Mouse (Mus musculus) right cerebral cortex, postnatal 25 days (tissue): ENCODE data around the gene Tcte1.

Source experiments
- DNase-seq: peaks from one replicate; pipeline ENCODE4 v3.0.0; 2022

The Tcte1 gene

GRCm38 (mm10) chr17:45586449-45586837, 63.2 kb downstream of the Tcte1 start:
- DNase-seq = no peak

DNA sequence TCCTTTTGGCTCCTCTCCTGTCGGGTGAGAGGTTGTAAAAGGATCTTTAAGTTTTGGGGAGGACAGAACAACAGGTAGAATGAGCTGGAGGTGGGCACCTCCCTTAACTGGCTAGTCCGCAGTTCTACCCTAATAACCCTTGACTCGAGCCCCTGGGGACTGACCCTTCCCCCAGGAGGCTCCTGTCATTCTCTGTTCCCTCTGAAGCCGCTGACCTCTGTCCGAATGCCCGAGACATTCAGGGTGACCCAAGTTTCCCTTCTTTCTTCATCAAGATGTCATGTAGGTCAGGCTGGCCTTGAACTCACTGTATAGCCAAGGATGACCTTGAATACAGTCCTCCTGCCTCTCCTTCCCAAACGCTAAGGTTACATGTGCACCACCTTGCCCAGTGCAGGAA, 65.1 kb downstream of the Tcte1 start:
- no peak for DNase-seq

DNA sequence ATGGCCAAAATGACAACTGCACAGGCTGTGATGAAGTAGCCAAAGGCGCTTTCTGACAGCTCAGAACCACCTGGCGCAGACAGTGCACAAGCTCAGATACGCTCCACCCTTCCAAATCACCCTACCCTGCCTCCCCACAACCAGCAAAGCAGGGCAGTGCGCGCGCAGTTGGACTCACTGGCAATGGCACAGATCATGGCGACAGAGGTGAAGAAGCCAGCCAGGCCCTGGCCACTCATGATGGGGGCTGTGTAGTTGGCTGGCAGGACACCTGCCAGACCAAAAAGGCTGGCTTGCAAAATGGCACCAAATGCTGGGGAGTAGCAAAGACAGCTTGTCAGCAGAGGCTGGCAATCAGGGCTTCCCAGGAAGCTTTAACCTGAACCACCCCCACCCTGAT, 66.0 kb downstream of the Tcte1 start:
- DNase-seq = no peak

DNA sequence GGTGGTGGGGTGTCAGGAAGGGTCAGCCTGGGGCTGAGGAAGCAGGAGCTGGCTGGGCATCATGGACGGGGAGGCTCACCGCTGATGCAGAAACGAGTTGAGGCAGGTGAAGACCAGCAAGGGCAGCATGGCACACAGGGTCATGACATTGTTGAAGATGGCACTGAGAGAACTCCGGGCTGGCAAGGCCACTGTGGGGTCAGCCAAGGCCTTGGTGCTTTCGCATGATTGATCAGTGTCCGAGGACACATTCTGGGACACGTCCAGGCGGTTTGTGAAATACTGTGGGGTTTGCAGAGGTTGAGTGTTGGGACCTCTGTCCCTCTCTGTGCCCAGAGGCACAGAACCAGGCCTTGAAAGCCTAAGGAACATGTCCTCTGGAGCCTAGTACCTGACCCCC, 66.6 kb downstream of the Tcte1 start:
- DNase-seq = no peak

GRCm38 (mm10) chr17:45590410-45590809, 67.2 kb downstream of the Tcte1 start:
- no peak for DNase-seq

- no peak for DNase-seq
Measured at GRCm38 (mm10) chr17:45591701-45592605, 68.7 kb downstream of the Tcte1 start.
